17 mouse cellular contexts compared by ENCODE assay signal in genomic region chr8:110793511-110793910, GRCm38 (mm10). TPM values are rescaled to one million over a fixed set of nuclear protein-coding genes. Genes with fewer than 3 reads are reported as not detected.
DNase-seq lines count a peak whose midpoint lies in the region; ATAC-seq and TF ChIP-seq lines count a peak whose summit lies in the region.
"Had no signal": no experiment of that assay in that cellular context is flagged by ENCODE, and none has a peak within 500 bp of the region (broad histone marks: within the 10 kb centered on the region; RNA-seq: fewer than 3 reads in every experiment).

No protein-coding gene starts in this region.

- no peak for DNase-seq in kidney, adult 9 months
- DNase-seq in right cerebral cortex, adult 2 months (ENCODE audit: low spot score in 2 of 2), result peak; percentile 35 to 42
- DNase-seq in right cerebral cortex, postnatal 36 days (ENCODE audit: low spot score in 2 of 2), result no peak
- DNase-seq in brain, embryonic 14.5 days (ENCODE audit: low read depth), result peak; percentile 6
- no peak for DNase-seq in heart, adult 9 months (ENCODE audit: low spot score in 2 of 2)
- no peak for DNase-seq in cerebellum, adult 11 months
- DNase-seq: adrenal gland, postnatal 36 days; cerebellum, adult 2 months; thymus, postnatal 25 days had no signal

- peaks cover 11% of the 10 kb centered on the region; the same call in 1 of the 2 replicates for H3K9me3 ChIP-seq in kidney, embryonic 14.5 days (ENCODE audit: control insufficient read depth, low read length)
- H3K9me3 ChIP-seq: heart, embryonic 15.5 days; liver, embryonic 15.5 days; midbrain, embryonic 12.5 days had no signal

- no peak for TF ChIP-seq POLR2A in brain, embryonic 14.5 days (IDR thresholded peaks at IDR 0.05; ENCODE audit: borderline replicate concordance, extremely low read depth, insufficient read depth, insufficient read length, poor library complexity, severe bottlenecking)

- 0 out of 2 replicates have a peak, but pooled peaks cover 2% of the 10 kb centered on the region for H3K4me1 ChIP-seq in kidney, embryonic 14.5 days (ENCODE audit: control insufficient read depth, insufficient read depth, low read length)
- H3K4me1 ChIP-seq: midbrain, embryonic 12.5 days had no signal

- no peaks in the 10 kb centered on the region for H3K27me3 ChIP-seq in kidney, embryonic 14.5 days (ENCODE audit: control insufficient read depth, insufficient read depth, low read length)
- H3K27me3 ChIP-seq: CH12.LX; heart, embryonic 15.5 days; midbrain, embryonic 12.5 days had no signal

- H3K4me3 ChIP-seq in kidney, embryonic 14.5 days (ENCODE audit: low read length), result no peak overlapping the region
- H3K4me3 ChIP-seq: heart, embryonic 15.5 days; liver, embryonic 15.5 days; midbrain, embryonic 12.5 days had no signal

- no peaks in the 10 kb centered on the region for H3K36me3 ChIP-seq in kidney, embryonic 14.5 days (ENCODE audit: control insufficient read depth, insufficient read depth, low read length)
- H3K36me3 ChIP-seq: heart, embryonic 15.5 days; liver, embryonic 15.5 days; midbrain, embryonic 12.5 days had no signal

- peak overlapping the region; percentile 19; the same call in 1 of the 2 replicates for H3K4me2 ChIP-seq in kidney, embryonic 14.5 days (replicated peaks; ENCODE audit: low read depth, low read length)
- H3K4me2 ChIP-seq: midbrain, embryonic 12.5 days had no signal

- no peak for TF ChIP-seq CTCF in brain, embryonic 14.5 days (IDR thresholded peaks at IDR 0.05; ENCODE audit: borderline replicate concordance, extremely low read depth, insufficient read depth, insufficient read length)

- peak overlapping the region; percentile 82 for H3K27ac ChIP-seq in kidney, embryonic 14.5 days (ENCODE audit: low read depth, low read length)
- H3K27ac ChIP-seq: heart, embryonic 15.5 days; liver, embryonic 15.5 days; midbrain, embryonic 12.5 days had no signal

- H3K9ac ChIP-seq in kidney, embryonic 14.5 days (ENCODE audit: low read depth, low read length), result no peak overlapping the region
- H3K9ac ChIP-seq: heart, embryonic 15.5 days; liver, embryonic 15.5 days; midbrain, embryonic 12.5 days had no signal

- 77% methylated on average over 9 of the region's 9 CpGs for WGBS in kidney, embryonic 14.5 days

- ATAC-seq in kidney, embryonic 14.5 days (ENCODE audit: low FRiP score, low TSS enrichment), result no peak
- ATAC-seq: inflammation-experienced regulatory T-cells, adult 6 months had no signal

RNA-seq across cellular contexts. Expression of gene Il34, which starts 12.2 kb away (rescaled TPM):
- polyA plus RNA-seq in kidney, embryonic 14.5 days (2014; fragmentation: Nextera tagmentation; extraction: Ambion mirVana), result 0.50 and 1.7 TPM in 2 replicates
- polyA plus RNA-seq in brain, embryonic 14.5 days (2012; rRNA removed), result 3.1 and 3.9 TPM in 2 replicates
- polyA plus RNA-seq: inflammation-experienced regulatory T-cells, adult 6 months; limb, embryonic 11.5 days; neural tube, embryonic 11.5 days had no signal

RNA-seq across cellular contexts. Expression of gene Cog4, which starts 52.9 kb away (rescaled TPM):
- 40.4 and 69.3 TPM in 2 replicates for polyA plus RNA-seq in kidney, embryonic 14.5 days (2014; fragmentation: Nextera tagmentation; extraction: Ambion mirVana)
- polyA plus RNA-seq in brain, embryonic 14.5 days (2012; rRNA removed), result 37.0 and 44.9 TPM in 2 replicates

RNA-seq across cellular contexts. Expression of gene Sf3b3, which starts 53.1 kb away (rescaled TPM):
- polyA plus RNA-seq in kidney, embryonic 14.5 days (2014; fragmentation: Nextera tagmentation; extraction: Ambion mirVana), result 96.9 and 180 TPM in 2 replicates
- polyA plus RNA-seq in brain, embryonic 14.5 days (2012; rRNA removed), result 72.0 and 81.3 TPM in 2 replicates

Comparison
In these comparisons a context has a peak if more than half of its experiments do, and no peak if none do; other contexts are left out.
1. DNase-seq: peak in right cerebral cortex, adult 2 months (2 of 2) and brain, embryonic 14.5 days (single experiment); none in kidney, adult 9 months (single experiment), right cerebral cortex, postnatal 36 days (0 of 2), heart, adult 9 months (0 of 2) and cerebellum, adult 11 months (single experiment).